Mouse (Mus musculus) embryonic facial prominence, embryonic 14.5 days (tissue): ENCODE measurements around the gene Dynll1. TPM values are rescaled to one million over a fixed set of nuclear protein-coding genes. Genes with fewer than 3 reads are reported as not detected.

Experiments
- polyA plus RNA-seq: library from polyadenylated mRNA; unstranded; fragments of >200 nt; fragmentation: Nextera tagmentation; extraction: Ambion mirVana; gene quantifications from 2 replicates; pipeline ENCODE4 v1.2.1, GENCODE M21; 2014

The Dynll1 gene
- polyA plus RNA-seq, 1 experiment from 2014 or later: 1,828 TPM

Other genes with a start within 250 kb of the Dynll1 start
- 53.2 and 54.0 TPM in 2 replicates for gene Gm10401, start 202.7 kb downstream of the Dynll1 start, polyA plus RNA-seq
- gene Acads, start 181.7 kb downstream of the Dynll1 start, polyA plus RNA-seq: 28.5 and 28.7 TPM in 2 replicates
- 32.2 and 35.4 TPM in 2 replicates for gene Unc119b, start 166.0 kb downstream of the Dynll1 start, polyA plus RNA-seq
- 69.8 and 72.9 TPM in 2 replicates for gene Mlec, start 142.8 kb downstream of the Dynll1 start, polyA plus RNA-seq
- gene Cabp1, start 106.6 kb downstream of the Dynll1 start, polyA plus RNA-seq: 2.7 and 3.1 TPM in 2 replicates
- 82.6 and 95.5 TPM in 2 replicates for gene Pop5, start 65.2 kb downstream of the Dynll1 start, polyA plus RNA-seq
- 77.2 and 79.1 TPM in 2 replicates for gene Rnf10, start 28.1 kb downstream of the Dynll1 start, polyA plus RNA-seq
- gene Coq5, start 21.3 kb downstream of the Dynll1 start, polyA plus RNA-seq: 39.0 and 41.9 TPM in 2 replicates
- gene Srsf9, start 26.2 kb upstream of the Dynll1 start, polyA plus RNA-seq: 203 and 230 TPM in 2 replicates
- 26.5 and 26.7 TPM in 2 replicates for gene Gatc, start 40.2 kb upstream of the Dynll1 start, polyA plus RNA-seq
- gene Triap1, start 40.2 kb upstream of the Dynll1 start, polyA plus RNA-seq: 48.5 and 51.3 TPM in 2 replicates
- 833 and 912 TPM in 2 replicates for gene Cox6a1, start 48.0 kb upstream of the Dynll1 start, polyA plus RNA-seq
- 16.0 and 16.2 TPM in 2 replicates for gene Msi1, start 128.6 kb upstream of the Dynll1 start, polyA plus RNA-seq
- not detected in 2 replicates for gene Pla2g1b, start 165.3 kb upstream of the Dynll1 start, polyA plus RNA-seq
- 13.9 and 20.3 TPM in 2 replicates for gene Sirt4, start 183.7 kb upstream of the Dynll1 start, polyA plus RNA-seq
- gene Pxn, start 205.7 kb upstream of the Dynll1 start, polyA plus RNA-seq: 28.6 and 28.8 TPM in 2 replicates